Mouse (Mus musculus) liver, adult 2 months (tissue): ENCODE measurements around the gene Acsl1. TPM values are rescaled to one million over a fixed set of nuclear protein-coding genes. Genes with fewer than 3 reads are reported as not detected.
A peak's percentile ranks its signal among the peaks of the same experiment; 100 is the strongest.

Source experiments
- DNase-seq: peaks from one replicate; pipeline ENCODE4 v3.0.0-alpha.2; 2011; ENCODE audit warnings: low read depth, low spot score; ENCODE audit errors: extremely low read depth
- H3K27ac ChIP-seq: fragments of 200-500 bp; replicated peaks from 2 replicates; pipeline ENCODE4 v1.5.1; 2012; ENCODE audit warnings: low read depth, mild to moderate bottlenecking, control low read depth, inconsistent platforms, low read length; ENCODE audit not compliant: insufficient read depth
- H3K27me3 ChIP-seq: fragments of 200-500 bp; 2 replicates; pipeline ENCODE4 v1.6.1; 2012; ENCODE audit warnings: mild to moderate bottlenecking, moderate library complexity, low read length, inconsistent platforms; ENCODE audit not compliant: control insufficient read depth, insufficient read depth
- H3K36me3 ChIP-seq: fragments of 200-500 bp; 2 replicates; pipeline ENCODE4 v1.6.1; 2012; ENCODE audit warnings: low read length, inconsistent platforms; ENCODE audit not compliant: control insufficient read depth, insufficient read depth
- H3K4me1 ChIP-seq: fragments of 200-500 bp; 2 replicates; pipeline ENCODE4 v1.6.1; 2011; ENCODE audit warnings: low read length; ENCODE audit not compliant: control insufficient read depth, insufficient read depth
- H3K4me3 ChIP-seq: fragments of 200-500 bp; 2 replicates; pipeline ENCODE4 v1.5.1; 2011; ENCODE audit warnings: low read depth, mild to moderate bottlenecking, control low read depth, low read length, moderate library complexity; ENCODE audit not compliant: insufficient read depth
- H3K79me2 ChIP-seq: fragments of 200-500 bp; 2 replicates; pipeline ENCODE4 v1.6.1; 2012; ENCODE audit warnings: inconsistent platforms, mild to moderate bottlenecking, low read length, moderate library complexity; ENCODE audit not compliant: control insufficient read depth, insufficient read depth
- H3K9ac ChIP-seq: fragments of 200-500 bp; 2 replicates; pipeline ENCODE4 v1.6.1; 2012; ENCODE audit warnings: low read depth, mild to moderate bottlenecking, control low read depth, inconsistent platforms, low read length
- CTCF ChIP-seq: fragments of 200-500 bp; IDR thresholded peaks from 2 replicates; pipeline ENCODE4 v1.5.1; 2011; ENCODE audit warnings: low read depth, low read length, control low read depth
- POLR2A ChIP-seq: fragments of 200-500 bp; IDR thresholded peaks from 2 replicates; pipeline ENCODE4 v1.6.1; 2011; ENCODE audit warnings: low read length, control low read depth; ENCODE audit not compliant: insufficient read depth; ENCODE audit errors: extremely low read depth
- WGBS: fragments of 180-500 bp; shearing (Covaris S2); methylation state at CpG from one replicate; pipeline ENCODE4 v1.1.7; 2018; 5-methylcytosine and 5-hydroxymethylcytosine counted together
- polyA plus RNA-seq: library from polyadenylated mRNA; depleted of rRNA; stranded (reverse); fragments of >200 nt; gene quantifications from 2 replicates; pipeline ENCODE4 v1.2.3, GENCODE M21; 2012
- total RNA-seq: library from RNA; depleted of rRNA; stranded (reverse); fragments of >200 nt; gene quantifications from 2 replicates; pipeline ENCODE4 v1.2.3, GENCODE M21; 2014

Acsl1 gene
- total and polyA plus RNA-seq, 2 experiments = 322 to 447 TPM

DNA sequence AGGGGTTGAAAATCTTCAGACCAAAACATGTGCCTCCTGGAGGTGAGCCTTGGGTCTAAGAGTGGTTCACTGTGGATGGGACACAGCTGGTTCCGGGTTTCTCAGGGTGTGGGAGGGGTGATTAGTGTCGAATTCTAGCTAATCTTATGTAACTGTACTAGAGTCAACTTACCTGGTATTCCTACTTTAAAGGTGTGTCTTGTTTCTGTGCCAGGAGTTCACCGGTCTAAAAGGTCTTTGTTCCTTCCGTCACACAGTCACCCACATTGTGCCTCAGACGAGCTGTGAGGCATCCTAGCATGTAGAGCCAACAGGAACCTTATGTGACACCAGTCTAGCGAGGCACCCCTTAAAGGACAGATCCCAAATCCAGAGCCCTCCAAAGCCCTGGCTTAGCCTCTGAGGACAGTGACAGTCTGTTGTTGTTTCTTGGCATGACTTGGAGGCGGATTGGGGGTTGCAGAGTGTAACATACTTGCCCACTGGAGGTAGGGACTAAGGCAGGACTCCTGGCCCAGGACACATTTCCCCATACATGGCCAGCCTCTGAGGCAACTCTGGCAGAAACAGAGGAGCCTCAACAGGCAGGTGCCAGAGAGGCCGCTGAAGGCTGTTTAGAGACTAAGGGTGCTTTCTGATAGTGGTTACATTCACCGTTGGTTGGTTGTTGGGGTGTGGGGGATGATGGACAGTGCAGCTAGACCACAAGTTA, 7.1 kb downstream of the Acsl1 start:
- no peaks in the 10 kb centered on the region for H3K27me3 ChIP-seq
- H3K27ac ChIP-seq = peak overlapping the region; percentile 76
- 21% methylated on average over 9 of the region's 9 CpGs for WGBS
- DNase-seq = peak; percentile 84
- H3K36me3 ChIP-seq = peaks cover 40% of the 10 kb centered on the region
- H3K4me3 ChIP-seq = peak overlapping the region; percentile 28
- peak overlapping the region; percentile 60 for H3K9ac ChIP-seq
- H3K4me1 ChIP-seq = peaks cover 19% of the 10 kb centered on the region
- peaks cover 38% of the 10 kb centered on the region for H3K79me2 ChIP-seq
- TF ChIP-seq CTCF (no peak), POLR2A (no peak)

DNA sequence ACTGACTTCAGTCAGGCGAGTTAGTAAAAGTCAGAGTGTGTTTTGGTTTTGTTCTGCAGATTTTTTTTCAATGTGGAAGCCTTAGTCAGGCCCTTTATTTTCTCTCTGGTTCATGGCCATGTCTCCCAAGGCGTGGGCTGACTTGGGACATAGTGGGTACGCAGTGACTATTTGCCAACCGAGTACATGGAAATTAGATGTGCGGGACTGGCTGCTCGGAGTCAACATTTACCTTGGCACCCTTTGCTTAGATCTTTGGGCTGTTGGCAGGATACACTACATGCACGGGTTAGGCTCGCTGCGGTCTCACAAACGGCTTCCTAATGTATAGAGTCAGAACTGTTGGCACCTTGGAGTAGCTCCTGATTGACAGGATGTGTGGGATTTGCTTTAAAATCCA, 7.9 kb downstream of the Acsl1 start:
- 20% methylated on average over 10 of the region's 10 CpGs for WGBS
- DNase-seq = peak; percentile 94
- peak overlapping the region; percentile 57; the same call in 1 of the 2 replicates for H3K9ac ChIP-seq
- H3K79me2 ChIP-seq = peaks cover 38% of the 10 kb centered on the region
- no peak overlapping the region for H3K4me3 ChIP-seq
- peak overlapping the region; percentile 76 for H3K27ac ChIP-seq
- TF ChIP-seq POLR2A (no peak), CTCF (no peak)
- H3K4me1 ChIP-seq = peaks cover 26% of the 10 kb centered on the region
- no peaks in the 10 kb centered on the region for H3K27me3 ChIP-seq
- peaks cover 40% of the 10 kb centered on the region for H3K36me3 ChIP-seq

DNA sequence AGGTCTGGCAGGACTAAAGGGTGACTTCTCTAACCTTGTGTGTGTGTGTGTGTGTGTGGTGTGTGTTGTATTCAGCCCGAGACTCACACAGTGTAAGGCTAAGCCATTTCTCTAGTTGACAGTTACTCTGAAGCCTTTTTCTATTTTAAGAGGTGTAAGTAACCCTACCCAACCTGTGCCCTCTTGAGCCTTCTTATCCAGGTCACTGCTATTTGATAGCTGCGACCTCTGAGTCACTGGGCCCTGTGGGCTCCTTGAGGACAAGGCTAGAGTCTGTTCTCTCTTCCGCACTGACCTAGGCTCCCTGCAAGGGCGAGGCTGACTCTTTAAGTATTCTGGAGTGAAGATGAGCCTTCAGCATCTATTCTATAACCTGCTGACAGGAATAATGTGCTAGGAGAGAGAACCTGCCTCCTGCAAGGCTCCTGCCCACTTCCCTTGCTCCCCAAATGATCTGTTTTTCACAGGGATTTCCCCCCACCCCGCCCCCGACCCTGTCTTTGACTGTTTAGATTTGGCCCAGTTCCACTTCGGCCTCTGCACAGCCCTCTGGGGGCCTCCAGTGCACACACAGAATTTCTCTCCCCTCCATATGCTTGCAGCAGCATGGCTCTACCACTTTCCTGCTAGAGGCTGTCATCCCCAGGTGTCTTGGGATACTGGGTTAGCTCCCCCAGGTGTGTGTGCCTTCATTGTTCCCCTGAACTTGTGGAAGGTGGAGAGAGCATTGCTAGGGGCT, 9.1 kb downstream of the Acsl1 start:
- peak overlapping the region; percentile 71 for H3K27ac ChIP-seq
- peak; percentile 47 for DNase-seq
- TF ChIP-seq POLR2A (no peak), CTCF (no peak)
- peaks cover 36% of the 10 kb centered on the region for H3K4me1 ChIP-seq
- peaks cover 40% of the 10 kb centered on the region for H3K79me2 ChIP-seq
- no peaks in the 10 kb centered on the region for H3K27me3 ChIP-seq
- H3K9ac ChIP-seq = peak overlapping the region; percentile 50
- H3K36me3 ChIP-seq = peaks cover 38% of the 10 kb centered on the region
- no peak overlapping the region for H3K4me3 ChIP-seq
- 20% methylated on average over 7 of the region's 7 CpGs for WGBS

DNA sequence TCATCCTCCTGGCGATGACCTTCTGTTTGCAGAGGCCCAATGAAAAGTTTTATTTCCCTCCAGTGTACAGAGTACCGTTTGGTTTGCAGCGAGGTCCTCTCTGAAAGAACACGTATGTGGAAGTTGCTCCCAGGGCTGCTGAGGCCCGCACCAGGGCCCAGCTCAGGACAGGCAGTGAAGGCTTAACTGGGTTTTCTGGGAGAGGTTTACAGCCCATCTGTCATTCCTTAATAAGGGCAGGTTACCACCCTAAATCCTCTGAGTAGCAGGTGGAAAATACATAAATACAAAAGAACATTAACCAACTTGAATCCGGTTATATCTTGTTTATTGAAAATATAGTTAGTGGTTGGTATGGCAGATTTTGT, 9.7 kb downstream of the Acsl1 start:
- H3K9ac ChIP-seq = peak overlapping the region; percentile 50
- peaks cover 39% of the 10 kb centered on the region for H3K79me2 ChIP-seq
- peaks cover 34% of the 10 kb centered on the region for H3K36me3 ChIP-seq
- no peak overlapping the region for H3K4me3 ChIP-seq
- peaks cover 39% of the 10 kb centered on the region for H3K4me1 ChIP-seq
- no peaks in the 10 kb centered on the region for H3K27me3 ChIP-seq
- DNase-seq = peak; percentile 19
- WGBS = 40% methylated on average over 6 of the region's 6 CpGs
- TF ChIP-seq POLR2A (no peak), CTCF (no peak)
- peak overlapping the region; percentile 71 for H3K27ac ChIP-seq

DNA sequence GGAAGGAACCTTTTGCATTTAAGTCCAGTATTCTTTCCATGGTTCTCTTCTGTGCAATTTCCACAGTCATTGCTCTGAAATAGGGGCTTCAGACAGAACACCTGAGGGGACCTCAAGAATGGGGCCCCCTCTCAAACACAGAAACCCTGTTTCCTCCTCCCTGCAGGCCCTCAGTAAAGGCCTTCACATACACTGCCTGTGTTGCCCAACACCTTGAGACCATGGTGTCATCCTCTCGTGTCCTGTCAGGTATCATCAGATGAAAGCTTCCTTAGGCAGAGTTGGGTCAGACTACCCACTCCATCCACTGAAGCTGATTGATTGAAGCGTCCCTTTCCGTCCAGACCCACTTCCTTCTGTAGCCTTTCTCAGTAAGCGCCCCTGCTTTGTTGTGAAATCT, 11.9 kb downstream of the Acsl1 start:
- peak overlapping the region; percentile 55 for H3K9ac ChIP-seq
- peak; percentile 28 for DNase-seq
- peaks cover 51% of the 10 kb centered on the region for H3K4me1 ChIP-seq
- H3K79me2 ChIP-seq = peaks cover 35% of the 10 kb centered on the region
- no peak for TF ChIP-seq POLR2A
- TF ChIP-seq CTCF = no peak
- H3K27ac ChIP-seq = peak overlapping the region; percentile 12
- no peaks in the 10 kb centered on the region for H3K27me3 ChIP-seq
- H3K4me3 ChIP-seq = no peak overlapping the region
- peaks cover 37% of the 10 kb centered on the region for H3K36me3 ChIP-seq
- WGBS = 39% methylated on average over 4 of the region's 4 CpGs

DNA sequence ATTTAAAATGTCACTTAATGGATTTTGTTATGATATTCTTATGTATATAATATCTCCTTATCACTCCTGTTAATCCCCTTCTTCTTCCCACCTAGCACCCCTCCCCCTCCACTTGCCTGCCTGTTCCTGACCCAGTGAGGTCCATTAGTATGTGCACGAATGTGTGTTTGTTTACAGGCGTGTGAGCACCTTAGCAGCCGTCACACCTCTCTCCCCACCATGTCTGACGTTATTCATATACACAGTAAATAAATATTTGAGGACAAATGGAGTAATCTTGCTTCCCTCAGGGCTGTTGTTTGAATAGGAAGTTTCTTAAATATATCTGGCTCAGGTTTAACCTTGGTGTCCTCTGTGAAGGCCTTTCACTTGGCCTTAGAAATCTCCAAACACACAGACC, 12.4 kb downstream of the Acsl1 start:
- WGBS = 36% methylated on average over 4 of the region's 4 CpGs
- H3K36me3 ChIP-seq = peaks cover 40% of the 10 kb centered on the region
- no peaks in the 10 kb centered on the region for H3K27me3 ChIP-seq
- H3K79me2 ChIP-seq = peaks cover 33% of the 10 kb centered on the region
- H3K27ac ChIP-seq = peak overlapping the region; percentile 71
- H3K4me1 ChIP-seq = peaks cover 54% of the 10 kb centered on the region
- peak overlapping the region; percentile 53 for H3K9ac ChIP-seq
- TF ChIP-seq CTCF = no peak
- DNase-seq = peak; percentile 47
- H3K4me3 ChIP-seq = no peak overlapping the region
